Mouse (Mus musculus) liver, adult 2 months (tissue): ENCODE data around the gene Pde4d.

Experiments
- CTCF ChIP-seq: fragments of 200-500 bp; IDR thresholded peaks from 2 replicates; pipeline ENCODE4 v1.5.1; 2011; ENCODE audit warnings: low read depth, low read length, control low read depth
- POLR2A ChIP-seq: fragments of 200-500 bp; IDR thresholded peaks from 2 replicates; pipeline ENCODE4 v1.6.1; 2011; ENCODE audit warnings: low read length, control low read depth; ENCODE audit not compliant: insufficient read depth; ENCODE audit errors: extremely low read depth

GRCm38 (mm10) chr13:109556853-109557252 is 1107.1 kb downstream of the Pde4d start:
- no peak for TF ChIP-seq CTCF
- TF ChIP-seq POLR2A, result no peak
